Mouse (Mus musculus) cerebellum, adult 2 months (tissue): ENCODE measurements at regions not wholly inside any gene's neighbourhood (a gene's known extent, or its start where the extent isn't known, plus 50 kb on each side); places are given as distances from the start of the nearest gene placed in this dataset.

ENCODE experiments used
- CTCF ChIP-seq: fragments of 200-500 bp; IDR thresholded peaks from 2 replicates; pipeline ENCODE4 v1.5.1; 2011; ENCODE audit warnings: low read depth, mild to moderate bottlenecking, control low read depth, low read length, moderate library complexity, borderline replicate concordance; ENCODE audit not compliant: insufficient read depth
- POLR2A ChIP-seq: fragments of 200-500 bp; IDR thresholded peaks from 2 replicates; pipeline ENCODE4 v1.6.1; 2011; ENCODE audit warnings: low read length, control low read depth, borderline replicate concordance; ENCODE audit not compliant: insufficient read depth

DNA sequence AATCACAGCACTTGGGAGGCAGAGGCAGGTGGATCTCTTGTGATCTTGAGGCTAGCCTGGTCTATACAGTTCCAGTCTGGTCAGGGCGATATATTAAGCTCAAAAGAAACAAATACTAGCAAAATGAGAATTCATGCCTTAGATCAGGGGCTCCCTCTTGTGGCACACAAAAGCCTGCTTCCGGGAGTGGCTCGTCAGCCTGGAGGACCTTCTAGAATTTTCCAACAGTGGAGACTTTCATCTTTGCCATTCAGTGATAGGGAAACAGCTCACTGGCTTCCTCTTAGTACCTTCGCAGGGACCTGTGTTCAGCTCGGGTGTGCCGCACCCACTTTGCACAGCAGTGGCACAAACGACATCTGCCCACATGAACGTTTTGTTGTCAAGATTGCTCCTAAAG, 217.5 kb upstream of the Klf14 start:
- TF ChIP-seq CTCF: peak; percentile 63; the same call in 1 of the 2 replicates
- no peak for TF ChIP-seq POLR2A
